Mouse (Mus musculus) activated CD4-positive, CD25-positive, alpha-beta regulatory T cell, adult 4 months (primary cell): Measurements from ENCODE around the gene Ptges3. TPM values are rescaled to one million over a fixed set of nuclear protein-coding genes. Genes with fewer than 3 reads are reported as not detected.
"Not testable (repeated sequence)": the region's sequence is repeated elsewhere in the genome, so short reads cannot be mapped to it uniquely, and the experiment has no call there.

Experiments
- ATAC-seq: one replicate; pipeline ENCODE4 v1.8.0; 2017
- polyA plus RNA-seq, 2 experiments: library from polyadenylated mRNA; unstranded; fragments of 100-300 nt; shearing (Covaris generic); gene quantifications; one replicate each; pipeline ENCODE4 v1.2.1; 2017

The Ptges3 gene
- polyA plus RNA-seq, 2 experiments from 2014 or later: 194 to 285 TPM

DNA sequence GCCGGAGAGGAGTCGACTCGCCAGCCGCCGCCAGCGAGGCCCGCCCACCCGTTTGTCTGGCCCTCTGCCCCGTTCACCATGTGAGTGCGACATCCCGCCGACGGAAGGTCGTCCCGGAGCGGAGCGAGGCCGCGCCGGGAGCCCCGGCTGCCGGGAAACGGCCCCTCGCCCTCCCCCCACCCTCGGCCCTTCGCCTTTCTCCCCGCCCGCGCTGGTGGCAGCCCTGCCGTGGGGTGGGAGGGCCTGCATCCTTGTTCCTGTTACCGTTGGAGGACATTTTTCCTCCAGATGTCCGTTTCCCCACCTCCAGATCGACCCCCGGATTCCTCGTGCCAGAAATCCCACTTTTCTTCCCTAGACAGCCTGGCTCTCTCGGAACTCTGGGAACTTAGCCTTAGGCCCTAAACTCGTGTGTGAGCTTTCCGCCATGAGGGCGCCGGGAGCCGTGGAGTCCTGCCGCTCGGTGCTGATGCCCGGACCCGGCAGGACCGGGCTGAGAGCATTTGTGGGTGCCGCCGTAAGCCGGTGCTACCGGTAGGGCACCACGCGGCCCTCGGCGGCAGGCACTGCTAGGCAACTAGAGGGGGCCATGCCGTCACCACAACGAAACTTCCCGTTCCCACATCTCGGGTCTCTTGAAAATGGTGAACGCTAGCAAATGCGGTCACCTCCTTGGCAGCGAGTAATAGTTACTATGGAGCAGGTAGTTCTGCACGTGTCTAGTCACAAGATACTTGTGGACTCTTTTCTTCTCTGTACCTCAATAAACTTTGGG is 640 bp downstream of the Ptges3 start:
- peak; percentile 74 for ATAC-seq

DNA sequence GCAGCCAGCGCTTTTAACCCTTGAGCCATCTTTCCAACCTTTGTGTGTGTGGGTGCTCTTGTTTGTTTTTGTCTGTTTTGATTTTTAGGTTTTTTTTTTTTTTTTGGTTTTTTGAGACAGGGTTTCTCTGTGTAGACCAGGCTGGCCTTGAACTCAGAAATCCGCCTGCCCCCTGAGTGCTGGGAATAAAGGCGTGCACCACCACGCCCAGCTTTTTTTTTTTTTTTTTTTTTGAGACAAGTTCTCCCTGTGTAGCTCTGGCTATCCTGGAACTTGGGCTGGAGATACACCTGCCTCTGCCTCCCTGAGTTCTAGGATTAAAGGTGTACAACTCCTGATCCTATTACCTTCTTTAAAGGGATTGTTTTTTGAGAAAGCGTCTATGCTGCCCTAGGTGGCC is 2.4 kb downstream of the Ptges3 start:
- ATAC-seq: no peak

- no peak for ATAC-seq
Observed at GRCm38 (mm10) chr10:128062221-128062989, 3.7 kb downstream of the Ptges3 start.

DNA sequence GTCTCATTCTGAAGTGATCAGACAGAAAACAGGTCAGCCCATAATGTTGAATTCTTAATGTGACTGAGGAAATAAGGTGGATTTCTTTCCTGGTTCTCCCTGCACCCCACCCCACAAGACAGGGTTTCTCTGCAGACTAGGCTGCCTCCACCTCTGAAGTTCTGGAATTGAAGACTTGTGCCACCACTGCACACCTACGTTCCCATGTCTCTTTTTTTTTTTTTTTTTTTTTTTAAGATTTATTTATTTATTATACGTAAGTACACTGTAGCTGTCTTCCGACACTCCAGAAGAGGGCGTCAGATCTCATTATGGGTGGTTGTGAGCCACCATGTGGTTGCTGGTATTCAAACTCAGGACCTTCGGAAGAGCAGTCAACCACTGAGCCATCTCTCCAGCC is 7.3 kb downstream of the Ptges3 start:
- ATAC-seq: no peak

- ATAC-seq: no peak
Observed at GRCm38 (mm10) chr10:128069201-128069600, 10.4 kb downstream of the Ptges3 start.

GRCm38 (mm10) chr10:128070432-128070831 is 11.7 kb downstream of the Ptges3 start:
- ATAC-seq: not testable (repeated sequence)

GRCm38 (mm10) chr10:128078269-128078668 is 19.5 kb downstream of the Ptges3 start:
- not testable (repeated sequence) for ATAC-seq

DNA sequence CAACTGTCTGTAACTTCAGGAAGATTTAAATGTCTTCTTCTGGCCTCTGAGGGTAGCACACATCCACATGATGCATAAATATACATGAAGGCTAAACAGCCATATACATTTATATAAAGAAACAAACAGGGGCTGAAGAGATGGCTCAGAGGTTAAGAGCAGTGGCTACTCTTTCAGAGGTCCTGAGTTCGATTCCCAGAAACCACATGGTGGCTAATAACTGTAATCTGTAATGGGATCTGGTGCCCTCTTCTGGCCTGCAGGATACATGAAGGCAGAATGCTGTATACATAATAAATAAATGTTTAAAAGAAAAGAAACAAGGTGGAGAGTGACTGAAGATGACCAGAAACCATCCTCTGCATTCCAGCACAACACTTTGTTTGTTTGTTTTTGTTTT is 21.7 kb downstream of the Ptges3 start:
- ATAC-seq: no peak

DNA sequence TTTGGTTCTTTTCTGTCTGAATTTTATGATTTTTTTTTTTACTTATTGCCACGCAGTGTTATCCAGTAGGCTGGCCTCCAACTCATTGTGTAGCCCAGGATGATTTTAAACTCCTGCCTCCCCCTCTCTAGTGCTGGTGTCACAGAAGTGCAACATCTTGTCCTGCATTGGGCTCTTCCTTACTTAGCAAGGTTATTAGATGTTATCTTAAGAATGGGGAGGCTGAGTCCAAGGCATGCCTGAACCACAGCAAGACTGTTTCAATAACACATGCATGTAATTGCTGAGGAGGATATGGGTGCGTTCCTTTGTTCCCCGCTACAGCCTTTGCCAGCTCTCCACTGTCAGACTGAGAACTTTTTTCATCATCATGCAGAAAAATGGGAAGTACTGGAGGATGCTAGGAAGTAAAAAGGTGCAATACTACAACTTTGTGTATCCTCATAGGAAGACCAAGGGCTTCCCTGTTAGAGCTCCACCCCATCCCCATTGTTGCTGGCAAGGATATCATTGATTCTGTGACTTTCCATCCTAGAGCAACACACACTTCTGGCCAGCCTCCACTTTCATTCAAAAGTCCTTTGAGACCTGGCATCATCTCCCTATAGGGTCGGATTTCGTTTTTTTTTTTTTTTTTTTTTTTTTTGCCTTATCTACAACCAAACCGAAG is 23.2 kb downstream of the Ptges3 start:
- ATAC-seq: no peak

DNA sequence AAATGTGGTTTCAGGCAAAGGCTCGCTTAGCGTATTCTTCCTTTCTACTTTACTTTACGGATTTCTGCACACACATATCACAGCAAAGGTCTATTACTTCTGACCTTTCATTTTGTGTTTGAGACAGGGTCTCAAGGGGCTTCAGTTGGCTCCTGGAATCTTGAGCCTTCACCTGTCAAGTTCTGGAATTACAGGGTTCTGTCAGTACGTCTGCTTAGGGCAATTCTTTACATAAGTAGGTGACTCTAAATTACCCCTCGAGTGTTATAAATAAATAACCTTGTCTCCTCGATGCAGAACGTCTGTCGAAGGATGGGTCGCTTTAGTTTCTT is 23.7 kb downstream of the Ptges3 start:
- no peak for ATAC-seq

- peak; percentile 97 for ATAC-seq
Observed at GRCm38 (mm10) chr10:128082880-128083421, 24.2 kb downstream of the Ptges3 start, which contains the start of gene Atp5b. Gene Atp5b (plus strand): TSS chr10:128083273.

DNA sequence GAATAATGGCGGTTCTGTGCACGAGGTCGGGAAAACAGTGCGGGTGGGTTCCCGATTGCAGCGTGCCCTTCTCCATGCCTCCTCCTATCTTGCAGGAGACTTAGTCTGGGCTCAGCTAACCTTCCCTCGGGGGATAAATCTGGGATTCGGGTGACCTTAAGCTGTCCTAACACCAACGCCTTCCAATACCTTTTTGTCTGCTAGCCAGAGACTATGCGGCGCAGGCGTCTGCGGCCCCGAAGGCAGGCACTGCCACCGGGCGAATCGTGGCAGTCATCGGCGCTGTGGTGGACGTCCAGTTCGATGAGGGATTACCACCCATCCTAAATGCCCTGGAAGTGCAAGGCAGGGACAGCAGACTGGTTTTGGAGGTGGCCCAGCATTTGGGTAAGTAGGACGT is 24.9 kb downstream of the Ptges3 start:
- ATAC-seq: no peak

DNA sequence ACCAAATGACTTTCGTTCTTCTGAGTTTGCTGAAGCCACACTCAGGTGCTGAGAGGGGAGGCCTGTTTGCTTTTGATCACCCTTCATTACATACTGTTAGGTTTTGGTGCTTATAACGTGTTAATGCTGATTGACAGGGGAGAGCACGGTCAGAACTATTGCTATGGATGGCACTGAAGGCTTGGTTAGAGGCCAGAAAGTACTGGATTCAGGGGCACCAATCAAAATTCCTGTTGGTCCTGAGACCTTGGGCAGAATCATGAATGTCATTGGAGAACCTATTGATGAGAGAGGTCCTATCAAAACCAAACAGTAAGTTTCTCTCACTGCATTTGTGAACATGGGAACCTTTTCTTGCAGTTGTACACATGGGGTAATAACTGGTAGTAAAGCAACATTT is 25.4 kb downstream of the Ptges3 start:
- ATAC-seq: no peak

GRCm38 (mm10) chr10:128086391-128086790 is 27.6 kb downstream of the Ptges3 start:
- ATAC-seq: no peak

- not testable (repeated sequence) for ATAC-seq
Observed at GRCm38 (mm10) chr10:128087216-128087615, 28.5 kb downstream of the Ptges3 start.

GRCm38 (mm10) chr10:128088181-128088580 is 29.4 kb downstream of the Ptges3 start:
- ATAC-seq: no peak

DNA sequence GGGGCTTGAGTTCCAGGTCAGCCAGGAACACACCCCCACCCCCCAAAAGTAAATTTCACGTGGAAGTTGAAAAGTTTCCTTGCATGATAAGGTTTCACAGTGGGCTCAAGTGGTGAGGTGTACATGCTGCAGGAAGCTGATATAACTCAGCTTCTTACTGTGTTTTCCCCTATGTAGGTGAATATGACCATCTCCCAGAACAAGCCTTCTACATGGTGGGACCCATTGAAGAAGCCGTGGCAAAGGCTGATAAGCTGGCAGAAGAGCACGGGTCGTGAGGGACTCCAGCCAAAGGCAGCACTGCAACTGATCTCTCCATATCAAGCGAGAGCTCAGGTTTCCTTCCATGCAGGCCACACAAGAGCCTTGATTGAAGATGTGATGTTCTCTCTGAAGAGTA is 31.1 kb downstream of the Ptges3 start:
- no peak for ATAC-seq

DNA sequence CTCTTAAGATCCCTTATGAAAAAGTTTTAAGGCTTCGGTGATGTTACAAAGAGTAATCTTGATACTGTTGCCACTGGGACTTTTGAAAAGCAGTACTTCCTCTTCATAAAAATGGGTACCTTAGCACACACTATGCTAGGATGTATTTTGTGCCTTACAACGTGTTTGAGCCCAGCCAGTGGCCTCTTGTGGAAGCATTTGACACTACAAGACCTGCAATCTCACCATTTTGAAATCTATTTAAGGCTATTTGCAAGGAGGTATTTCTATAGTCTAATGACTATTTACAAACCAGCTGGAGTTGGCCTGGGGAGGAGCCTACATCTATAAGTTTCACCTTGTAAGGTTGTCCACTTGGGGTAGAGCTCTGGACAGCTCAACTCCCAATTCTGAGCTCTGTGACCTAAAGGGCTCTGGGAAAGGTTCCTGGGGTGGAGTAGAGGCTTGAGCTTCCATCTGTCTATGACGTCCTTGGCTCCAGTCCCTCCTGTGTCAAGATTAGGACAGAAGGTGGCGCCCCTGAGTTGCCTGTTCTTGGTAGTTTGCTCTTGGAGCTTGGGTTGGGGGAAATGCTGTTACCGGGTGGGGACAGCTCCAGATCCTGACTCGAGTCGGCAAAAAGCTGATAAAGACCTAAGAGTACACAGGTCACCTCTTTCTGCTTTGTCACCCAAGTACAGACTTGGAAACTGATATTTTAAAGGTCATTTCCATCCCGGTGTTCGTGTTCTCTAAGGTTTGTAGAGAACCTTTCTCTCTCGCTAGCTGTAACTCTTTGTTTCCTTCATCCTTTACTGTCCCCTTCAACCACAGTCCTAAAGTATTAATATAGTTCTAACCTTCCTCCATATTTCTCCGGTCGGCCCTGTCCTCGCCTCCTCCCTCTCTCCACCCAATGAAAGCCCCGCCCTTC is 32.2 kb downstream of the Ptges3 start:
- ATAC-seq: peak; percentile 54

DNA sequence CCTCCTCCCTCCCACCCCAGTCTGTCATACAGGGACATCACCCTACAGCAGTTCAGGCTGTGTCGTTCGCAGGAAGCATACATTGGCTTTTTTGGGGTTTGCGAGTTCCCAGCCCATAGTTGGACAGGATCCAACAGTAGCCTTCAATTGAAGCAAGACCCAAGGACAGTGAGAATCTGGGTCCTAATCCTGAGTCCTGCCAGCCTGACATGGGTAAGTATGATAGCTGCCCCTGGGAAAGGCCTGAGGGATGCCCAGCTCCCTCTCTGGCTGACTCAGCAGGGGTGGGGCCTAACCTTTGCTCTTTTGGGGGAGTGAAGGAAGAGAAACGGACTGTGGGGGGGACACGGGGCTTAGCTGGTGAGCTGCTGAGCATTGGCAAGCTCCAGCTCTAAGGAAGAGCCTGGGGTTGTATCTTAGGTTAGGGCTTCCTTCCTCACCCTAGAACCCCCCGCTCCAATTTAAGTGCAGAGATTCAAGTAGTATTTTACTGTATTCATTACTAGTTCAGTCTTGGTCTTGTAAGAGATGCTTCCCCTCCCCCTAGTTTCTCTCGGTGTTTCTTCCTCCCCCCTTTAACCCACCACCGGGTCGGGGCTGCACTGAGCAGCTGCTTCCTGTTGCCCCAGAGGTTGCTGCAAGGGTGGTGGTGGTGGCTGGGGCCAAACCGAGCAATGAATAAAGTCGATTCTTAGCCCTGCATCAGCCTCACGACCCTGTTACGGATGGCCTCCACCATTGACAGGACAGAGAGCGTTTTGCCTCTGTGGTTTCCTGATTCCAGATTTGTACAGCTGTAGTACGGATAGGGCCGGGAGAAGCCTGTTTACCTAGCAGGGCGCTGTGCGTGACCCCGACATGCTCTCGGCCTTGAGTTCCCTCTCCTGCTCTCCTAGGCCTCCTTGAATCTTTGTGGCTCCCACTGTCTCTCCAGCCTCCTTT is 33.1 kb downstream of the Ptges3 start, which contains the start of gene Baz2a:
TSS of gene Baz2a (plus strand) at position 14 of the 942 bp plus-strand sequence.
- ATAC-seq: peak; percentile 60
